In the genomic region with DNA sequence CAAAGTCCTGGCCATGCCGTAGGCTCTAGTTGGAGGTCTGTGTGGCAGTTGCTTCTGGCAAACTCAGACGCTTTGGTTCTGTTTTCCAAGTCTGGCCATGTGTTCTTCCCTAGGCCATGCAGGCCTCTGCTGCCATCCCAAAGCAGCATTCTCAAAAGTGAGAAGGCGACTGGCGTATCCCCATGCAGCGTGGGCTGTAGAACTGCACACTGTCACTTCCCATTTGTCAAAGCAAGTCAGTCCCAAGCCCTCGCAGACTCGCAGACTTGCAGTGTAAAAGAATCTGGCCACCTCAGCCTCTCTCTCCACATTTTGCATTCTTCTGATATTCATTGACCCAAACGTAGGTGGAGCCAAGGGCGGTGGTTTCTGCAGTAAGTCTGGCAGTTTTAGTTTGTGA, we compare ENCODE assay signal across 9 mouse cellular contexts.
DNase-seq lines count a peak whose midpoint lies in the region; ATAC-seq lines count a peak whose summit lies in the region.
"Had no signal": no experiment of that assay in that cellular context is flagged by ENCODE, and none has a peak within 500 bp of the region (broad histone marks: within the 10 kb centered on the region; RNA-seq: fewer than 3 reads in every experiment).

No protein-coding gene starts in this region.

- ATAC-seq in kidney, embryonic 16.5 days (ENCODE audit: low FRiP score, low TSS enrichment) = no peak
- ATAC-seq: lung, postnatal 0 days had no signal

- intact Hi-C loops in left cerebral cortex, postnatal 36 days (cut with DNase I) = loop anchor here (5.0 kb wide), 1 partner anchor 68 kb away; no protein-coding TSS in a partner anchor

- no peaks in the 10 kb centered on the region for H3K9me3 ChIP-seq in kidney, embryonic 16.5 days (ENCODE audit: low read length)

- H3K27ac ChIP-seq in kidney, embryonic 16.5 days (ENCODE audit: low read length) = no peak overlapping the region

- no peaks in the 10 kb centered on the region for H3K36me3 ChIP-seq in kidney, embryonic 16.5 days (ENCODE audit: insufficient read depth, low read length)

- H3K4me2 ChIP-seq in kidney, embryonic 16.5 days (replicated peaks; ENCODE audit: low read depth, low read length) = no peak overlapping the region

- no peaks in the 10 kb centered on the region for H3K27me3 ChIP-seq in kidney, embryonic 16.5 days (ENCODE audit: insufficient read depth, low read length)

- no peak overlapping the region for H3K4me3 ChIP-seq in kidney, embryonic 16.5 days (ENCODE audit: low read length)

- peak; percentile 79 for DNase-seq in right cerebral cortex, adult 18-20 months
- DNase-seq in right cerebral cortex, postnatal 4 days = no peak
- peak; percentile 46 to 82 for DNase-seq in layer of hippocampus, adult 18-20 months (ENCODE audit: low spot score in 2 of 2)
- DNase-seq in left cerebral cortex, postnatal 36 days (ENCODE audit: low spot score in 2 of 2) = peak; percentile 46 to 62
- DNase-seq in kidney, postnatal 14 days = no peak
- DNase-seq in ovary, postnatal 14 days (ENCODE audit: low spot score) = no peak
- DNase-seq: kidney, adult 11 months had no signal

- WGBS in kidney, embryonic 16.5 days = 64% methylated on average over 9 of the region's 9 CpGs

- H3K4me1 ChIP-seq in kidney, embryonic 16.5 days (ENCODE audit: insufficient read depth, low read length) = no peaks in the 10 kb centered on the region

- no peak overlapping the region for H3K9ac ChIP-seq in kidney, embryonic 16.5 days (replicated peaks; ENCODE audit: low read length)

Comparison
In these comparisons a context has a peak if more than half of its experiments do, and no peak if none do; other contexts are left out.
1. DNase-seq: peak in right cerebral cortex, adult 18-20 months (single experiment), layer of hippocampus, adult 18-20 months (2 of 2) and left cerebral cortex, postnatal 36 days (2 of 2); none in right cerebral cortex, postnatal 4 days (single experiment), kidney, postnatal 14 days (single experiment) and ovary, postnatal 14 days (single experiment).